Mouse (Mus musculus) cerebellum, postnatal 10 days (tissue): ENCODE measurements at regions not wholly inside any gene's neighbourhood (a gene's known extent, or its start where the extent isn't known, plus 50 kb on each side); places are given as distances from the start of the nearest gene placed in this dataset.

ENCODE experiments used
- DNase-seq, 2 experiments: peaks; one replicate each; pipeline ENCODE4 v3.0.0; 2021; ENCODE audit warnings: mixed read lengths in 2 of 2

DNA sequence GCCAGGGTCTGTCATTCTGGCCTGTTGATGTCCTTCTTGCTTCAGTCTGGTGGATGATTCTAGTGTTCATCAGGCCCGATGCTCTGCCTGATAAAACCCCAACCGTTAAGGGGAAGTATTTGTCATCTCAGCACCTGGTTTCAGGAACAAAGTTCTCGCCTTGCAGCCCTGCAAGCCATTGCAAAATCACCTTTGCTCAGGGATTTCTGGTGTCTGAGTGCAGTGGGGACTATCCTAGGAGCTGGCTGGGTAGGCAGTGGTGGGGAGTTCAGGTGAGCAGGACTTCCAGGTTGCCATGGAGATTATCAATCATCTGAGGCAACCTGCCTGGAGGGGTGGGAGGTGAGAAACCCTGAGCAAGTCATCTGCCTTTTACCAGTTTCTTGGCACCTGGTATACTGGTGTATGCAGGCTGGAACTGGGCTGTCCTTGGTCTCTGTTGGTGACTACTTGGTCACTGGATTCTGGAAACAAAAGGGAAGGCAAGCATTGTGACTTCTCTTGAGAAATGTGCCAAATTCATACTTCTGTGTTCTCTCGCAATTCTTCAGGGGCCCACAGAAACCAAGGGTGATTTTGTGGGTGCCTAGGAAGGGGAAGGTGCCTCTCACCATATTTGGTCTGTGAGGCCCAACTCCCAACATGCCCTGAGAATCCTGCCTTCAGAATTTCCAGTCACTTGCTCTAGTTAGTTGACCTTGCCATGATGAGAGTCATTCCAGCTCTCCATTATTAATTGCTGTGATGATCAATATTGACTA lies 154.7 kb upstream of the Id2 start:
- DNase-seq = no peak

GRCm38 (mm10) chr12:25250881-25251280 lies 153.9 kb upstream of the Id2 start:
- DNase-seq = no peak

GRCm38 (mm10) chr12:25248681-25249366 lies 151.9 kb upstream of the Id2 start:
- DNase-seq = no peak

DNA sequence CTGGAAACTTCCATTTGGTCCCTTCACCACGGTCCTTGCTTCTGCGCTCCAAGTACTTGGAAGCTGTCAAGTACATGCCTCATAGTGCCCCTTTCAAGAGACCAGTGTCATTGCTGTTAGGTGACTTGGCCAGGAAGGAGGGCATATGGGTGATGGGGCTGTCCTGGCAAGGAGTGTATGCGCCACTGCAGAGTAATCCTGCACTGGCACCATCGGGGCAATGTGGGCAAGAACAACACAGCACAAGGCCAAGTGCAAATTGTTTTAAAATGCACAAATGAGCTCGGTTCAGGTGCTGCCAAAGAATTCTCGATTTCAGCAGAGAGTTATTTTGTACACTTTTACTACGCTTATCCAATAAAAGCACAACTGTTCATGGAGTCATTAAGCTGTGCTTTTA lies 149.6 kb upstream of the Id2 start:
- DNase-seq = peak; percentile 78 to 85

DNA sequence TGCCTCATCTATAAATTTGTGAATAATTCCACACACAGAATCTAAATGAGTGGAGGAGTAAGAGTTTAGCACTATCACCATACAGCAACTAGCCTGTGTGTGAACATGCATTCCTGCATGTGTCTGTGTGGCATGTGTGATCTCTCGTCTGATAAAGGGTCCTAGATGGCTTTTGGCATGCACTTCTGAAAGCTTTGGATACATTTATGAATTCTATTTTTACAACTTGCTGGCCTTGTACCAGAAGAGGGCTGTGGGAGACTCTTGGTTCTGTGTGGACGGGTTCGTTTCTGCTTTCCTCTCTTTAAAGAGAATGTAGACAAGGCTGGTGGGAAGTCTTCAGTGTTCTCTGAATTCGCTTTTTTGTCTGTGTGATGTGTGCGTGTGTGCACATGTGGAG lies 148.7 kb upstream of the Id2 start:
- DNase-seq = no peak

DNA sequence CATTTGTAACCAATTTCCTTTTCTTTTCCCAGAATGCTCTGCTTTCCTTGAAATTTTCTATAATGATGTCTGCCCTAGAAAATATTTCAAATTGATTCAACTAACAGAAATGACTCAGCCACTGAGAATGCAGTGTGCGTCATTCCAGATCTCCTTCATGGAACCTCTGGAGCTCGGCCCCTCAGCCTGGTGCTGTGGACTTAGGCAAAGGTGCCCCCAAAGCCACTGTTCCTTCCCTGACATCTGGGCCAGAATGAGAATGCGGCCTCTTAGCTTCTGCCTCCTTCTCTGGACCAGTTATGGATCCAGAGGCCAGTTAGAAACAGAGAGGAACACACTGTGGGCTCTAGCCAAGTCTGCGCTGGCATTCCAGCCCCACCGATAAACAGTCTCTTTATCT lies 148.3 kb upstream of the Id2 start:
- DNase-seq = no peak

- no peak for DNase-seq
Measured at GRCm38 (mm10) chr12:25244666-25245065, 147.7 kb upstream of the Id2 start.

- no peak for DNase-seq
Measured at GRCm38 (mm10) chr12:25243901-25244300, 147.0 kb upstream of the Id2 start.

DNA sequence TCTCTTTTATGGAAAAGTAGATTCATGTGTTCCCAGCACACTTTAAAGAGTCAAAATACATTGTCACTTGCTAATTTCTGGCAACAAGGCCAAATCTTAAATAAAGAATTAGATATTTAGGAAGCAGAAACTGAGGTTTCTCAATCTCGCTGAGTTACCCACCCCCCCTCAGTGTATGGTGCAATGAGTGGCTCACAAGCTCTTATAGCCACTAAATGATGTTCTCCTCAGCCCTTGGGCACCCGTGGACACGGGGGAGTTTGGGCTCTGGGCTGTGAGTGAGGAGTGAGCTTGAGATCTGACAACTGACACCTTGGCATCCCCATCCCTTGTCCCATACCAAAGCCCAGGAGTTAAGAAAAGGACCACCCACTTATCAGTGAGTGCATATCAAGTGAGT lies 145.4 kb upstream of the Id2 start:
- DNase-seq = no peak

DNA sequence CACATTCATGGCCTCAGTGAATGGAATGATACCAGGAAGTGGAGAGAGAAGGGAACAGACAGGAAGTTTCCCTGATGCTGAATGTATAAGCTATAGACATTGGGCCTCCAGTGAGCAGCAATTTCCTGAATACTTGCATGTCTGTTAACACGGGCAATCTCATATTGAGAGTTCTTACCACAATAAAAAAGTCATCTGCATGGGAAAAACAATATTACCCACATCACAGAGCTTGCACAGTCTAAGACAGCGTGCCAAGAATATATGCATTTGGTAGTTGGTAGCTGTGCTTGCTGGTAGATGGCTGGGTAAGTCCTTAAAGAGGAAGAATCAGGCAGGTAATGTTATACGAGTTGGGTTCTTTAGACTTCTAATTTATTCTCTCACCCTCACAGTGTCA lies 144.7 kb upstream of the Id2 start:
- DNase-seq = no peak

- peak in 1 of 2 experiments; percentile 31 for DNase-seq
Measured at GRCm38 (mm10) chr12:25240796-25241195, 143.9 kb upstream of the Id2 start.

DNA sequence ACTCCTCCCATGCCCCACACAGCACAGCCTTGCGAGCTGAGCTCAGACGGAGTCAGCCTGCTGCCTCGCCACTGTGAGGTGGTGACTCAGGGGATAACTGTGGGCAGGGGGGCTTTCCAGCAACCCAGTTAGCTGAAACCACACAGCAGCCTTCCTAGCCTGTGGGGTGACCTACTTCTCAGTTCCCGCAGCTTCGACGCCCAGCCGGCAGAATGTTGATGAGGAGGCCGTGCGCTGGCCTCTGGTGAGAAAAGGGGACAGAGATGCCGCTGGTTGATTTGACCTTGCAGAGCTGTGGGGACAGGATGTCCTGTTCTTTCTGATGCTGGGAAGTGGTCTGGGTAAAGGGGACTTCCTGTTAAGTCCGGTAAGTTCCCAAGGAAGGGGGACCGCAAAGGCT lies 143.2 kb upstream of the Id2 start:
- DNase-seq = peak in 1 of 2 experiments; percentile 44

DNA sequence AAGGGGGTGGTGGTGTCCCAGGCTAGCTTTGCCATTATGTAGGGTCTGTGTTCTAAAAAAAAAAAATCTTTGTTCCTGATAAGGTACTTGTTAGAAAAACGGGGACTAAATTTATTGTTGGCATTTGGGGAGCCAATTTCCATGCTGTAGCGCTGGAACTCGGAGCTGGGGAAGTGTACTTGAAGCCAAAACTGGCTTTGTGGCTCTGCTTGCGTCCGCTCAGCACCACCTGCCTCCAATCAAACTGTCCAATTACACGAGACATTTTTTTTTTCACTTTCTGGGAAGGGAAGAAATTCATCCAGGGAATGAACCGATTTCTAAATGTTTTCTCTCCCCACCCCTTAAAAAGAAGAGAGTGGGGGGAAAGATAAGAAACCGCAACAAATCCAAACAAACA lies 138.1 kb upstream of the Id2 start:
- DNase-seq = peak; percentile 54 to 55

- no peak for DNase-seq
Measured at GRCm38 (mm10) chr12:25234636-25235035, 137.7 kb upstream of the Id2 start.

GRCm38 (mm10) chr12:25233027-25233535 lies 136.1 kb upstream of the Id2 start:
- no peak for DNase-seq

- peak; percentile 54 to 62 for DNase-seq
Measured at GRCm38 (mm10) chr12:25232358-25233026, 135.6 kb upstream of the Id2 start.

DNA sequence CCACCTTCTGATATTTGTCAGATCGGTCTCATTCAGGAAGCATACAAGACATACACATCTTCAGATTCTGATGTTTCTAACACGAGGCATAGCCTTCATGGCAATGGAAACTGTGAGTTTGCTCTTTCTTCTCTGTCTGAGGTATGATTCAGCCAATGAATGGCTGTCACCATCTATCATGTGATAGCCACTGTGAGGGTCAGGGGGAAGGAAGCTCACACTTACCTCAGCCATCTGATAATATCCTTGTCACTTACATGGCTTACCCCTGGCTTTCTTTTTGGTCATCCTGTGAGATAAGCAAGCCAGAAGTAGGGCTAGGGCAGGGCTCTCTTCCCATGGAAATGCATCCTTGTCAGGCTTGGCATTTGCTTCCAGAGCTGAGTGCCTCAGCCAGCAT lies 131.8 kb upstream of the Id2 start:
- DNase-seq = no peak

DNA sequence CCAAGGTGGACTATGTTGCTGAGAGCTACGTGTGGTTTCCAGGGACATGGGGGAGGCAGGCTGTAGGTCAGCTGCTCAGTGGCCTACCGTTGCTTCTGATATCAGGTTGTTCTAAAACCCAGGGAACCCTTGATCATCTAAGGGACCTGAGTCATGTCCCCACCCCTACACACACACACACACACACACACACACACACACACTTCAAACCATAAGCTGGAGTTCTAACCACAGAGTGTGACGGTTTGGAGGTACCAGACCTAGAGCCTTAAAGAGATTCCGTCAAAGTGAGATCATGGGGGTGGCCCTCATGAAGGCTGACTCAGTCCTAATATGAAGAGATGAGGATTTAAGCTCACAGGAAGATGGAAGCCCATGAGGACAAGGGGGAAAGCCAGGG lies 130.8 kb upstream of the Id2 start:
- DNase-seq = no peak

GRCm38 (mm10) chr12:25224644-25225043 lies 127.7 kb upstream of the Id2 start:
- DNase-seq = no peak

DNA sequence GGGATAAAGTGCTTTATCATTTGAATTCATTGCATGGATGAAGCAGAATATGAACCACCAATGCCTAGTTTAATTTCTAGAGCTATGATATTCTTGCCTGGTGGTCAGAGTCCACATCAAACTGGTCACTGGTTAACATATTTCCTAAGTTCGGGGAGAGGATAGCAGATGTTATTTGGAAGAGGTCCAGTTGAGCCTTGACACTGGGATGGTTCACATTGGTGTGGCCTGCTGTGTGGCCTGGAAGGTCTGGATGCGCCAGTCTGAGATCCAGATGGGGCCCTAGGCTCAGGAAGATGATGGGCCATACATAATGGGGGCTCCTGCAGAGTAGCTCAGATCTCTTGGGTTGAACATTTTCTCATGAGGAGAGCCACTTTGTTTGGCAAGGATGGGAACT lies 127.3 kb upstream of the Id2 start:
- no peak for DNase-seq

DNA sequence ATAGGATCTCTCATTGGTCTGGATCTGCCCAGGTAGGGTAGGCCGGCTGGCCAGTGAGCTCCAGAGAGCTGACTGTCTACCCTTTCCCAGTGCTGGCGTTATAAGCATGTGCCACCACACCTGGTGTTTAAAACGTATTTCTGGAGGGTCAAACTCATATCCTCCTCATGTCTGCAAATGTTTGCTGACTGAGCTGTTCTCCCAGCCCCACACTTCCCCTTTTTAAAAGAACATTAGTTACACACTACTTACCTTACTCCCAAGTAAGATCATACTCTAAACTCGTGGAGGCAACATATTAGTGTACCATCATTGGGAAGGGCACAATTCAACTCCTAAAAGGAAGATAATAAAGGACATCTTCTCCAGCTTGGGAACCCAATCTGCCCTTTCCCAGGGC lies 126.6 kb upstream of the Id2 start:
- no peak for DNase-seq

DNA sequence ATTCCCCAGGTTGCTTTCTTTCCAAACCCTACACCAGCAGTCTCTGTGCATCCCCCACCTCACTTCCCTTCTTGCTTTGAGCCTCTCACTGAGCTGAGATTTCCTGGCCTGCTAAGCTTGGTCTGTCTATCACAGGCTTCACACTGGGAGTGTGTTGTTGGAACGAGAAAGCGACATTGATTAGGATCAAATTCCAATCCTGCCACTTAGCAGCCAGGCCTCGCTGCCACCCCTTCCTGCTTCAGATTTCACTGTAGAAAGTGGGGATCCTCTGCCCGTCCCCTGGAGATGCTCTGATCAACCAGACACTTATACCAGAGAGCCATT lies 123.8 kb upstream of the Id2 start:
- DNase-seq = no peak

- DNase-seq = no peak
Measured at GRCm38 (mm10) chr12:25220096-25220779, 123.3 kb upstream of the Id2 start.
